Mouse (Mus musculus) spleen, adult 2 months (tissue): Measurements from ENCODE around the gene Hydin. TPM values are rescaled to one million over a fixed set of nuclear protein-coding genes. Genes with fewer than 3 reads are reported as not detected.

Source experiments
- DNase-seq, 2 experiments: peaks; one replicate each; pipeline versions ENCODE4 v3.0.0 to v3.0.0-alpha.2; 2012 to 2021; ENCODE audit warnings: low spot score in 2 of 2, low read depth in 1 of 2
- H3K27ac ChIP-seq: fragments of 200-500 bp; 2 replicates; pipeline ENCODE4 v1.5.1; 2012; ENCODE audit warnings: low read length, inconsistent platforms; ENCODE audit not compliant: insufficient read depth
- H3K27me3 ChIP-seq: fragments of 200-500 bp; 2 replicates; pipeline ENCODE4 v1.6.1; 2012; ENCODE audit warnings: mild to moderate bottlenecking, moderate library complexity, low read length, inconsistent platforms; ENCODE audit not compliant: control insufficient read depth, insufficient read depth
- H3K36me3 ChIP-seq: fragments of 200-500 bp; 2 replicates; pipeline ENCODE4 v1.6.1; 2012; ENCODE audit warnings: mild to moderate bottlenecking, low read length, inconsistent platforms; ENCODE audit not compliant: control insufficient read depth, insufficient read depth
- H3K4me1 ChIP-seq: fragments of 200-500 bp; 2 replicates; pipeline ENCODE4 v1.6.1; 2011; ENCODE audit warnings: inconsistent platforms; ENCODE audit not compliant: control insufficient read depth, insufficient read depth, insufficient read length
- H3K4me3 ChIP-seq: fragments of 200-500 bp; 2 replicates; pipeline ENCODE4 v1.5.1; 2011; ENCODE audit warnings: mild to moderate bottlenecking, inconsistent platforms; ENCODE audit not compliant: insufficient read depth, insufficient read length; ENCODE audit errors: extremely low read depth
- CTCF ChIP-seq: fragments of 200-500 bp; IDR thresholded peaks from 2 replicates; pipeline ENCODE4 v1.5.1; 2011; ENCODE audit warnings: mild to moderate bottlenecking, inconsistent platforms; ENCODE audit not compliant: insufficient read depth, insufficient read length, insufficient replicate concordance; ENCODE audit errors: extremely low read depth
- POLR2A ChIP-seq: fragments of 200-500 bp; IDR thresholded peaks from 2 replicates; pipeline ENCODE4 v1.6.1; 2011; ENCODE audit warnings: low read depth, low read length, inconsistent platforms
- WGBS: fragments of 180-500 bp; shearing (Covaris S2); methylation state at CpG from one replicate; pipeline ENCODE4 v1.1.7; 2018; 5-methylcytosine and 5-hydroxymethylcytosine counted together
- polyA plus RNA-seq: library from polyadenylated mRNA; depleted of rRNA; stranded (reverse); fragments of >200 nt; gene quantifications from 2 replicates; pipeline ENCODE4 v1.2.3, GENCODE M21; 2012; rRNA removed

Gene Hydin
- under 0.01 and 0.01 TPM in 2 replicates for polyA plus RNA-seq

- WGBS, result 4% methylated on average over 15 of the region's 15 CpGs
- no peaks in the 10 kb centered on the region for H3K4me1 ChIP-seq
Observed at GRCm38 (mm10) chr8:110266741-110267140, at the start of gene Hydin. TSS of gene Hydin (plus strand) at chr8:110266977.

GRCm38 (mm10) chr8:110217198-110217597, 49.6 kb upstream of the Hydin start:
- Histone ChIP-seq H3K27ac (no peak overlapping the region), H3K27me3 (no peaks in the 10 kb centered on the region), H3K4me1 (peaks cover 5% of the 10 kb centered on the region; the same call in 1 of the 2 replicates), H3K36me3 (peaks cover 12% of the 10 kb centered on the region), H3K4me3 (peak overlapping the region; percentile 89; the same call in 1 of the 2 replicates)
- no peak for DNase-seq
- 50% methylated on average over 5 of the region's 5 CpGs for WGBS
- TF ChIP-seq POLR2A (no peak), CTCF (no peak)

More at GRCm38 (mm10) chr8:110266741-110267140, at the start of gene Hydin:
- H3K36me3 ChIP-seq, result no peaks in the 10 kb centered on the region
- TF ChIP-seq POLR2A (no peak), CTCF (no peak)
- no peak within 1 kb of the TSS for H3K27ac ChIP-seq
- DNase-seq, result no peak
- no peak within 1 kb of the TSS for H3K4me3 ChIP-seq
- H3K27me3 ChIP-seq, result no peaks in the 10 kb centered on the region; the same call in 1 of the 2 replicates

GRCm38 (mm10) chr8:110217681-110218131, 49.1 kb upstream of the Hydin start:
- no peak for TF ChIP-seq CTCF
- TF ChIP-seq POLR2A, result no peak
- peak; percentile 96 to 99 for DNase-seq
- WGBS, result under 1% methylated on average over 43 of the region's 43 CpGs
- H3K27ac ChIP-seq, result peak overlapping the region; percentile 49; the same call in 1 of the 2 replicates
- H3K36me3 ChIP-seq, result peaks cover 16% of the 10 kb centered on the region
- no peaks in the 10 kb centered on the region for H3K27me3 ChIP-seq
- peaks cover 5% of the 10 kb centered on the region; the same call in 1 of the 2 replicates for H3K4me1 ChIP-seq
- H3K4me3 ChIP-seq, result peak overlapping the region; percentile 89

GRCm38 (mm10) chr8:110218511-110218910, 48.3 kb upstream of the Hydin start:
- no peaks in the 10 kb centered on the region for H3K27me3 ChIP-seq
- peaks cover 5% of the 10 kb centered on the region; the same call in 1 of the 2 replicates for H3K4me1 ChIP-seq
- WGBS, result 19% methylated on average over 5 of the region's 5 CpGs

GRCm38 (mm10) chr8:110220936-110221335, 45.8 kb upstream of the Hydin start:
- peaks cover 19% of the 10 kb centered on the region for H3K36me3 ChIP-seq
- no peak for TF ChIP-seq POLR2A
- TF ChIP-seq CTCF, result no peak
- WGBS, result 92% methylated on average over 14 of the region's 14 CpGs

More at GRCm38 (mm10) chr8:110218511-110218910, 48.3 kb upstream of the Hydin start:
- TF ChIP-seq CTCF, result no peak
- no peak for TF ChIP-seq POLR2A
- peaks cover 19% of the 10 kb centered on the region for H3K36me3 ChIP-seq
- DNase-seq, result no peak
- 0 out of 2 replicates have a peak overlapping the region, but pooled peaks have one; percentile 8 for H3K4me3 ChIP-seq
- no peak overlapping the region for H3K27ac ChIP-seq

GRCm38 (mm10) chr8:110230803-110231202, 36.0 kb upstream of the Hydin start:
- DNase-seq, result no peak
- H3K27me3 ChIP-seq, result no peaks in the 10 kb centered on the region
- no peaks in the 10 kb centered on the region for H3K4me1 ChIP-seq
- H3K4me3 ChIP-seq, result no peak overlapping the region
- H3K27ac ChIP-seq, result no peak overlapping the region
- WGBS, result 81% methylated on average over 6 of the region's 6 CpGs
- TF ChIP-seq CTCF, result no peak
- TF ChIP-seq POLR2A, result no peak
- H3K36me3 ChIP-seq, result no peaks in the 10 kb centered on the region

More at GRCm38 (mm10) chr8:110220936-110221335, 45.8 kb upstream of the Hydin start:
- no peak for DNase-seq
- Histone ChIP-seq H3K4me3 (no peak overlapping the region), H3K27ac (no peak overlapping the region), H3K4me1 (peaks cover 5% of the 10 kb centered on the region; the same call in 1 of the 2 replicates), H3K27me3 (no peaks in the 10 kb centered on the region)
